In the genomic region with DNA sequence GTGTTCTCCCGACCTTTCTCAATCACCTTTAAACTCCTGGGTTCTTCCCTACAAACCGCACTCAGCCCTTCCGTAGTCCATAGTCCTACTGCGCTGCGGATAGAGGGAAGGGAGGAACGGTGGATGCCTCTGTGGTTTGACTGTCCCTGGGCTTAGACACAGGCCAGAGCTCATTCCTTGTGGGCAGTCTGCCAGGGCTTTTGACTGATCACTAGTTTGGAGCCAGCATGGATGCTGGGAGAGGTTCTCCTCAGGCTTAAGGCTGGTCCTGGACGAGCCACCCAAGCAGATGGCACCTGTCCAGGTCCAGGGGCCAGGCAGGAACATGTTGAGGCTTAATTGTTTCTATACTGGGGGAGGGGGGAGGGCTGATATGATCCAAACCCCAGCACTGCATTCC, we compare ENCODE assay signal across 11 mouse cellular contexts.
DNase-seq lines count a peak whose midpoint lies in the region; ATAC-seq and TF ChIP-seq lines count a peak whose summit lies in the region.
"Had no signal": no experiment of that assay in that cellular context is flagged by ENCODE, and none has a peak within 500 bp of the region (broad histone marks: within the 10 kb centered on the region; RNA-seq: fewer than 3 reads in every experiment).

No protein-coding gene starts in this region.

- no peaks in the 10 kb centered on the region for H3K36me3 ChIP-seq in lung, postnatal 0 days (ENCODE audit: insufficient read depth, low read length)
- H3K36me3 ChIP-seq: hindbrain, embryonic 13.5 days; liver, embryonic 12.5 days had no signal

- peaks cover 14% of the 10 kb centered on the region; the same call in 1 of the 2 replicates for H3K4me1 ChIP-seq in lung, postnatal 0 days (ENCODE audit: insufficient read depth, low read depth, low read length)
- peaks cover 13% of the 10 kb centered on the region; the same call in 1 of the 2 replicates for H3K4me1 ChIP-seq in lung, adult 2 months (ENCODE audit: control insufficient read depth, insufficient read depth, low read length)

- ATAC-seq in lung, postnatal 0 days, result no peak
- ATAC-seq: liver, embryonic 12.5 days had no signal

- no peak for TF ChIP-seq CTCF in lung, postnatal 0 days (IDR thresholded peaks at IDR 0.05)
- no peak for TF ChIP-seq CTCF in lung, adult 2 months (IDR thresholded peaks at IDR 0.05; ENCODE audit: insufficient read depth, low read length)

- no peaks in the 10 kb centered on the region for H3K27me3 ChIP-seq in lung, postnatal 0 days (replicated peaks; ENCODE audit: insufficient read depth, low read length)

- no peak for TF ChIP-seq POLR2A in lung, adult 2 months (IDR thresholded peaks at IDR 0.05; ENCODE audit: borderline replicate concordance, extremely low read depth, low read depth, low read length)

- no peak overlapping the region for H3K9ac ChIP-seq in lung, postnatal 0 days (replicated peaks; ENCODE audit: low read depth)
- H3K9ac ChIP-seq: hindbrain, embryonic 13.5 days; liver, embryonic 12.5 days had no signal

- WGBS in lung, postnatal 0 days, result 58% methylated on average over 7 of the region's 7 CpGs
- WGBS in lung, adult 2 months, result 60% methylated on average over 7 of the region's 7 CpGs

- no peak overlapping the region for H3K4me2 ChIP-seq in lung, postnatal 0 days (replicated peaks; ENCODE audit: low read depth, low read length)
- H3K4me2 ChIP-seq: hindbrain, embryonic 13.5 days; liver, embryonic 12.5 days had no signal

- no peaks in the 10 kb centered on the region for H3K9me3 ChIP-seq in lung, postnatal 0 days (ENCODE audit: low read length)
- H3K9me3 ChIP-seq: hindbrain, embryonic 13.5 days; liver, embryonic 12.5 days had no signal

- H3K4me3 ChIP-seq in lung, postnatal 0 days (ENCODE audit: low read depth, low read length), result no peak overlapping the region
- H3K4me3 ChIP-seq in lung, adult 2 months (replicated peaks; ENCODE audit: extremely low read depth, low read depth, low read length), result no peak overlapping the region
- H3K4me3 ChIP-seq: hindbrain, embryonic 13.5 days; liver, embryonic 12.5 days; myocyte had no signal

- peak; percentile 49 to 56 for DNase-seq in adrenal gland, postnatal 36 days
- DNase-seq in adrenal gland, adult 2 months, result no peak
- peak; percentile 46 for DNase-seq in lung, postnatal 0 days (ENCODE audit: low spot score)
- no peak for DNase-seq in lung, adult 2 months
- peak; percentile 77 to 78 for DNase-seq in cerebellum, postnatal 36 days
- DNase-seq in skeletal muscle tissue, adult 2 months (ENCODE audit: low read depth, low spot score), result peak; percentile 70
- DNase-seq in layer of hippocampus, postnatal 25 days (ENCODE audit: extremely low spot score in 1 of 2, low spot score in 1 of 2), result no peak
- no peak for DNase-seq in urinary bladder, postnatal 36 days (ENCODE audit: low spot score in 2 of 2)

- H3K27ac ChIP-seq in lung, postnatal 0 days (ENCODE audit: low read length), result no peak overlapping the region
- H3K27ac ChIP-seq: hindbrain, embryonic 13.5 days; liver, embryonic 12.5 days had no signal

- no peak for TF ChIP-seq EP300 in lung, postnatal 0 days (IDR thresholded peaks at IDR 0.05)

Comparison
In these comparisons a context has a peak if more than half of its experiments do, and no peak if none do; other contexts are left out.
1. DNase-seq: peak in adrenal gland, postnatal 36 days (2 of 2), lung, postnatal 0 days (single experiment), cerebellum, postnatal 36 days (2 of 2) and skeletal muscle tissue, adult 2 months (single experiment); none in adrenal gland, adult 2 months (single experiment), lung, adult 2 months (single experiment), layer of hippocampus, postnatal 25 days (0 of 2) and urinary bladder, postnatal 36 days (0 of 2).